Mouse (Mus musculus) embryonic facial prominence, embryonic 11.5 days (tissue): ENCODE data around the gene Smim5. TPM values are rescaled to one million over a fixed set of nuclear protein-coding genes. Genes with fewer than 3 reads are reported as not detected.

Experiments
- ATAC-seq: fragments of 200-750 bp; cut with Nextera tagmentation; replicated peaks from 2 replicates; pipeline ENCODE4 v1.8.0; 2017; ENCODE audit warnings: low read depth; ENCODE audit not compliant: insufficient number of reproducible peaks, low FRiP score, low TSS enrichment
- DNase-seq: peaks from one replicate; pipeline ENCODE4 v3.0.0-alpha.2; 2015; ENCODE audit warnings: low spot score
- H3K27ac ChIP-seq: fragments of 300-500 bp; sonication (generic); replicated peaks from 2 replicates; pipeline ENCODE4 v1.5.1; 2014; ENCODE audit warnings: mild to moderate bottlenecking, low read depth, low read length, control low read depth
- H3K27me3 ChIP-seq: fragments of 300-500 bp; sonication (generic); 2 replicates; pipeline ENCODE4 v1.6.1; 2014; ENCODE audit warnings: mild to moderate bottlenecking, low read length, moderate library complexity, mixed read lengths; ENCODE audit not compliant: control insufficient read depth, insufficient read depth
- H3K36me3 ChIP-seq: fragments of 300-500 bp; sonication (generic); replicated peaks from 2 replicates; pipeline ENCODE4 v1.6.1; 2014; ENCODE audit warnings: low read depth, mild to moderate bottlenecking, low read length, moderate library complexity, mixed read lengths; ENCODE audit not compliant: control insufficient read depth, insufficient read depth
- H3K4me1 ChIP-seq: fragments of 300-500 bp; sonication (generic); 2 replicates; pipeline ENCODE4 v1.6.1; 2014; ENCODE audit warnings: low read length, mixed read lengths; ENCODE audit not compliant: control insufficient read depth, insufficient read depth
- H3K4me2 ChIP-seq: fragments of 300-500 bp; sonication (generic); 2 replicates; pipeline ENCODE4 v1.6.1; 2014; ENCODE audit warnings: low read depth, mild to moderate bottlenecking, control low read depth, low read length, moderate library complexity
- H3K4me3 ChIP-seq: fragments of 300-500 bp; sonication (generic); 2 replicates; pipeline ENCODE4 v1.5.1; 2014; ENCODE audit warnings: low read depth, low read length, control low read depth
- H3K9ac ChIP-seq: fragments of 300-500 bp; sonication (generic); replicated peaks from 2 replicates; pipeline ENCODE4 v1.6.1; 2014; ENCODE audit warnings: mild to moderate bottlenecking, control low read depth, low read length
- H3K9me3 ChIP-seq: fragments of 300-500 bp; sonication (generic); replicated peaks from 2 replicates; pipeline ENCODE4 v1.6.1; 2016; ENCODE audit warnings: mild to moderate bottlenecking, low read length, inconsistent platforms, mixed read lengths; ENCODE audit not compliant: control insufficient read depth
- WGBS: fragments of 180-500 bp; shearing (Covaris S2); extraction: QIAGEN DNeasy Blood & Tissue Kit; methylation state at CpG from one replicate; pipeline ENCODE4 v1.1.7; 2014; 5-methylcytosine and 5-hydroxymethylcytosine counted together
- polyA plus RNA-seq: library from polyadenylated mRNA; unstranded; fragments of >200 nt; fragmentation: Nextera tagmentation; extraction: Ambion mirVana; gene quantifications from 2 replicates; pipeline ENCODE4 v1.2.1, GENCODE M21; 2014

The Smim5 gene
- polyA plus RNA-seq, 1 experiment from 2014 or later, result 1.4 TPM

DNA sequence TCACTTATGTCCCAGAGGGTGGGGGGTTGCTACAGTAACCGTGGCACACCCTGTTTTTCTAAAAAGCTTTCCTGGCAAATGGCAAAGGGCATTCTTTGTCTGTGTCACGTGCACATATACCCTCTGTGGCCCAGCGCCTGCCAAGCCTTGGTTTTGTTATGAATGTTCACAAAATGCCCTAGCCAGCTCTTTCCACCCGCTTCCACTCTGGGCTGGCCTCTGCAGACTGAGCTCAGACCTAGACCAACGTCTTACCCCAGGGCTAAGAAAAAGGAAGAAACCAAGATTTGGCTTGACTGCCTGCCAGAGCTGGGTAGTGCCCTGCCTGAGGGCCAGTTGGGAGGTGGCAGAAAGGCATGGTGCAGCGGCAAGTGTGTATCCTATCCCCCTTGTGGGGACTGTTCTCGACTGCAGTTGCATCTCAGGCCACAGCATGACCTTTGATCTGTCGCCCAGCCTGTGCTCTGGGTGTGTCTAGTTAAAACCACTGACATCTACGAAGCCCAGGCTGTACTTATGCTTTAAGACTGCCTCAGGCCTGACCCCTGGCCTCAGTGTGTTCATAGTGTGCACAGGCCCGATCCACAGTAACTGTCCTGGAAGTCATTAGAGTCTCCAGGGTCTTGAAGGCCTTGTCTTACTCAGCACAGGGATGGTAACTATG, 55.6 kb downstream of the Smim5 start:
- ATAC-seq (no peak), DNase-seq (no peak)
- Histone ChIP-seq H3K4me1 (no peaks in the 10 kb centered on the region), H3K4me3 (no peak overlapping the region), H3K36me3 (peaks cover 5% of the 10 kb centered on the region), H3K27ac (no peak overlapping the region), H3K4me2 (no peak overlapping the region), H3K9ac (no peak overlapping the region), H3K9me3 (no peaks in the 10 kb centered on the region), H3K27me3 (no peaks in the 10 kb centered on the region)
- WGBS, result 49% methylated on average over 10 of the region's 10 CpGs

Other genes starting within 250 kb of the Smim5 start
- gene Grb2, start 191.4 kb upstream of the Smim5 start, polyA plus RNA-seq, result 59.0 and 61.8 TPM in 2 replicates
- 10.3 and 14.6 TPM in 2 replicates for gene Tmem94, start 134.5 kb upstream of the Smim5 start, polyA plus RNA-seq
- gene Caskin2, start 86.3 kb upstream of the Smim5 start, polyA plus RNA-seq, result 11.9 TPM in 2 replicates
- 19.8 and 22.2 TPM in 2 replicates for gene Tsen54, start 85.2 kb upstream of the Smim5 start, polyA plus RNA-seq
- gene Llgl2, start 75.9 kb upstream of the Smim5 start, polyA plus RNA-seq, result 4.9 and 7.5 TPM in 2 replicates
- 0.07 and 0.31 TPM in 2 replicates for gene Myo15b, start 41.6 kb upstream of the Smim5 start, polyA plus RNA-seq
- 0.21 TPM in 1 of 2 replicates, not detected in the other for gene Smim6, start 12.1 kb downstream of the Smim5 start, polyA plus RNA-seq
- gene Sap30bp, start 33.3 kb downstream of the Smim5 start, polyA plus RNA-seq, result 49.8 and 59.4 TPM in 2 replicates
- 14.2 and 15.3 TPM in 2 replicates for gene Recql5, start 33.5 kb downstream of the Smim5 start, polyA plus RNA-seq
- gene Itgb4, start 74.7 kb downstream of the Smim5 start, polyA plus RNA-seq, result 0.83 and 0.85 TPM in 2 replicates
- gene Galk1, start 112.8 kb downstream of the Smim5 start, polyA plus RNA-seq, result 113 and 125 TPM in 2 replicates
- gene H3f3b, start 128.0 kb downstream of the Smim5 start, polyA plus RNA-seq, result 2,457 and 2,634 TPM in 2 replicates
- 21.2 and 21.7 TPM in 2 replicates for gene Unk, start 130.4 kb downstream of the Smim5 start, polyA plus RNA-seq
- gene Unc13d, start 178.0 kb downstream of the Smim5 start, polyA plus RNA-seq, result 0.71 and 1.2 TPM in 2 replicates
- gene Wbp2, start 187.0 kb downstream of the Smim5 start, polyA plus RNA-seq, result 47.0 and 49.6 TPM in 2 replicates
- gene Trim47, start 227.2 kb downstream of the Smim5 start, polyA plus RNA-seq, result 3.4 and 4.5 TPM in 2 replicates
- 1.2 and 1.8 TPM in 2 replicates for gene Trim65, start 231.2 kb downstream of the Smim5 start, polyA plus RNA-seq
- gene Mrpl38, start 238.9 kb downstream of the Smim5 start, polyA plus RNA-seq, result 101 and 102 TPM in 2 replicates